Mouse (Mus musculus) hindbrain, embryonic 16.5 days (tissue): ENCODE results near the gene Cyp27a1. TPM values are rescaled to one million over a fixed set of nuclear protein-coding genes. Genes with fewer than 3 reads are reported as not detected.

Source experiments
- ATAC-seq: fragments of 200-750 bp; cut with Nextera tagmentation; 2 replicates; pipeline ENCODE4 v1.8.0; 2017; ENCODE audit warnings: moderate TSS enrichment, moderate library complexity
- H3K27ac ChIP-seq: fragments of 300-500 bp; sonication (generic); 2 replicates; pipeline ENCODE4 v1.5.1; 2014; ENCODE audit warnings: low read depth, mild to moderate bottlenecking, control low read depth, low read length, moderate library complexity
- H3K27me3 ChIP-seq: fragments of 300-500 bp; sonication (generic); replicated peaks from 2 replicates; pipeline ENCODE4 v1.6.1; 2014; ENCODE audit warnings: low read length; ENCODE audit not compliant: control insufficient read depth, insufficient read depth
- H3K36me3 ChIP-seq: fragments of 300-500 bp; sonication (generic); 2 replicates; pipeline ENCODE4 v1.6.1; 2014; ENCODE audit warnings: mild to moderate bottlenecking, low read length, moderate library complexity, mixed read lengths; ENCODE audit not compliant: control insufficient read depth, insufficient read depth
- H3K4me1 ChIP-seq: fragments of 300-500 bp; sonication (generic); 2 replicates; pipeline ENCODE4 v1.6.1; 2014; ENCODE audit warnings: low read depth, low read length; ENCODE audit not compliant: control insufficient read depth, insufficient read depth
- H3K4me2 ChIP-seq: fragments of 300-500 bp; sonication (generic); 2 replicates; pipeline ENCODE4 v1.6.1; 2014; ENCODE audit warnings: mild to moderate bottlenecking, low read length, control low read depth, moderate library complexity
- H3K4me3 ChIP-seq: fragments of 300-500 bp; sonication (generic); 2 replicates; pipeline ENCODE4 v1.5.1; 2014; ENCODE audit warnings: mild to moderate bottlenecking, low read length, control low read depth, moderate library complexity
- H3K9ac ChIP-seq: fragments of 300-500 bp; sonication (generic); 2 replicates; pipeline ENCODE4 v1.6.1; 2014; ENCODE audit warnings: low read depth, mild to moderate bottlenecking, control low read depth, low read length, moderate library complexity
- H3K9me3 ChIP-seq: fragments of 300-500 bp; sonication (generic); 2 replicates; pipeline ENCODE4 v1.6.1; 2014; ENCODE audit warnings: mild to moderate bottlenecking, low read length, moderate library complexity; ENCODE audit not compliant: control insufficient read depth
- WGBS: fragments of 180-500 bp; shearing (Covaris S2); extraction: QIAGEN DNeasy Blood & Tissue Kit; methylation state at CpG from one replicate; pipeline ENCODE4 v1.1.7; 2014; 5-methylcytosine and 5-hydroxymethylcytosine counted together
- polyA plus RNA-seq: library from polyadenylated mRNA; unstranded; fragments of >200 nt; fragmentation: Nextera tagmentation; extraction: Ambion mirVana; gene quantifications from 2 replicates; pipeline ENCODE4 v1.2.1, GENCODE M21; 2015

The Cyp27a1 gene
- polyA plus RNA-seq, 1 experiment from 2014 or later, result 2.4 TPM

- 81% methylated on average over 8 of the region's 8 CpGs for WGBS
- H3K4me3 ChIP-seq, result no peak overlapping the region
- H3K27me3 ChIP-seq, result peaks cover 5% of the 10 kb centered on the region
- H3K4me2 ChIP-seq, result no peak overlapping the region
- no peak overlapping the region for H3K27ac ChIP-seq
- H3K4me1 ChIP-seq, result peaks cover 5% of the 10 kb centered on the region; the same call in 1 of the 2 replicates
- no peaks in the 10 kb centered on the region for H3K36me3 ChIP-seq
- no peak for ATAC-seq
- no peaks in the 10 kb centered on the region for H3K9me3 ChIP-seq
- no peak overlapping the region for H3K9ac ChIP-seq
These were observed 38.8 kb downstream of the Cyp27a1 start for GRCm38 (mm10) chr1:74752150-74752549.

- Histone ChIP-seq H3K27ac (no peak overlapping the region), H3K9ac (no peak overlapping the region), H3K4me2 (no peak overlapping the region), H3K36me3 (no peaks in the 10 kb centered on the region), H3K4me1 (peaks cover 5% of the 10 kb centered on the region; the same call in 1 of the 2 replicates), H3K4me3 (no peak overlapping the region), H3K9me3 (no peaks in the 10 kb centered on the region), H3K27me3 (peaks cover 5% of the 10 kb centered on the region; the same call in 1 of the 2 replicates)
- ATAC-seq, result no peak
- 100% methylated on average over 3 of the region's 3 CpGs for WGBS
These were observed 39.5 kb downstream of the Cyp27a1 start for GRCm38 (mm10) chr1:74752833-74753232.

GRCm38 (mm10) chr1:74753266-74753974 is 40.0 kb downstream of the Cyp27a1 start:
- Histone ChIP-seq H3K4me3 (no peak overlapping the region), H3K4me1 (peaks cover 5% of the 10 kb centered on the region; the same call in 1 of the 2 replicates), H3K27ac (no peak overlapping the region), H3K27me3 (peaks cover 5% of the 10 kb centered on the region; the same call in 1 of the 2 replicates), H3K36me3 (no peaks in the 10 kb centered on the region), H3K9ac (no peak overlapping the region), H3K9me3 (no peaks in the 10 kb centered on the region), H3K4me2 (no peak overlapping the region)
- no peak for ATAC-seq
- WGBS, result 82% methylated on average over 8 of the region's 8 CpGs

- no peak for ATAC-seq
- no peak overlapping the region for H3K4me2 ChIP-seq
- H3K27me3 ChIP-seq, result peaks cover under 1% of the 10 kb centered on the region; the same call in 1 of the 2 replicates
- 72% methylated on average over 5 of the region's 5 CpGs for WGBS
- no peak overlapping the region for H3K4me3 ChIP-seq
- H3K4me1 ChIP-seq, result no peaks in the 10 kb centered on the region
- no peak overlapping the region for H3K27ac ChIP-seq
- H3K36me3 ChIP-seq, result no peaks in the 10 kb centered on the region
- H3K9ac ChIP-seq, result no peak overlapping the region
- no peaks in the 10 kb centered on the region for H3K9me3 ChIP-seq
These were observed 40.9 kb downstream of the Cyp27a1 start for GRCm38 (mm10) chr1:74754175-74754785.

GRCm38 (mm10) chr1:74759773-74760172 is 46.4 kb downstream of the Cyp27a1 start:
- 20% methylated on average over 4 of the region's 4 CpGs for WGBS
- Histone ChIP-seq H3K4me3 (no peak overlapping the region), H3K27ac (no peak overlapping the region), H3K36me3 (no peaks in the 10 kb centered on the region), H3K4me2 (no peak overlapping the region), H3K9ac (no peak overlapping the region), H3K4me1 (no peaks in the 10 kb centered on the region), H3K9me3 (no peaks in the 10 kb centered on the region), H3K27me3 (peaks cover 8% of the 10 kb centered on the region)
- no peak for ATAC-seq

GRCm38 (mm10) chr1:74763081-74763480 is 49.7 kb downstream of the Cyp27a1 start:
- no peak overlapping the region for H3K4me2 ChIP-seq
- H3K4me1 ChIP-seq, result no peaks in the 10 kb centered on the region
- H3K4me3 ChIP-seq, result no peak overlapping the region
- H3K9ac ChIP-seq, result no peak overlapping the region
- ATAC-seq, result no peak
- peaks cover 18% of the 10 kb centered on the region for H3K27me3 ChIP-seq
- no peaks in the 10 kb centered on the region for H3K36me3 ChIP-seq
- no peaks in the 10 kb centered on the region for H3K9me3 ChIP-seq
- H3K27ac ChIP-seq, result no peak overlapping the region
- 4% methylated on average over 6 of the region's 6 CpGs for WGBS

- peak overlapping the region; percentile 97 for H3K4me2 ChIP-seq
- WGBS, result 1% methylated on average over 35 of the region's 35 CpGs
- no peak overlapping the region for H3K27ac ChIP-seq
- no peak for ATAC-seq
- H3K4me3 ChIP-seq, result peak overlapping the region; percentile 52
- H3K4me1 ChIP-seq, result peaks cover 22% of the 10 kb centered on the region
- H3K9ac ChIP-seq, result no peak overlapping the region; the same call in 1 of the 2 replicates
- no peaks in the 10 kb centered on the region for H3K9me3 ChIP-seq
- H3K36me3 ChIP-seq, result no peaks in the 10 kb centered on the region
- H3K27me3 ChIP-seq, result peaks cover 63% of the 10 kb centered on the region
These were observed 57.5 kb downstream of the Cyp27a1 start for GRCm38 (mm10) chr1:74770727-74771466.

DNA sequence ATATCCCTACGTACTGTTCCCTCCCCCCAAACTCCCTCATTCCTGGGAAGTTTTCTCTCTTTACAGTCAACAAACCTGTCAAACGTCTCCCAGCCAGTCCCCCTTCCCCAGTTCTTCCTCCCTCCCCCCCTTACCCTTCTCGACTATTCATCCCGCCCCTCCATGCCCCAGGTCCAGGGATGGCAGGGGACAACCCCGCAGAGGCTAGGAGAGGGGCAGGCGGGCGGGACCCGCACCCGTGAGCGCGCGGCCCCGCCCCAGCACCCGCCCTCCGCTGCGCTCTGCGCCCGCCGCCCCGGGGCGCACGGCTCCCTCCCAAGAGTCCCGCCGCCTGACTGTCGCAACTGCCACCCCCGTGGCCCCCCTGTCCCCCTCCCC is 58.1 kb downstream of the Cyp27a1 start:
- no peak for ATAC-seq
- peak overlapping the region; percentile 97 for H3K4me2 ChIP-seq

GRCm38 (mm10) chr1:74771845-74771930 is 58.3 kb downstream of the Cyp27a1 start, which contains the start of gene Wnt6:
Wnt6 (plus strand) TSS chr1:74771892.
- Histone ChIP-seq H3K27ac (no peak within 1 kb of the TSS), H3K9ac (peak within 1 kb of the TSS; percentile 57), H3K4me3 (peak within 1 kb of the TSS; percentile 52), H3K9me3 (no peaks in the 10 kb centered on the region), H3K4me1 (peaks cover 22% of the 10 kb centered on the region), H3K27me3 (peaks cover 70% of the 10 kb centered on the region), H3K36me3 (no peaks in the 10 kb centered on the region), H3K4me2 (peak within 1 kb of the TSS; percentile 97)
- no peak for ATAC-seq
- WGBS, result 0% methylated on average over 1 of the region's 8 CpGs

More for the DNA sequence above, 58.1 kb downstream of the Cyp27a1 start:
- H3K9ac ChIP-seq, result peak overlapping the region; percentile 57
- peaks cover 22% of the 10 kb centered on the region for H3K4me1 ChIP-seq
- H3K27ac ChIP-seq, result no peak overlapping the region
- H3K27me3 ChIP-seq, result peaks cover 67% of the 10 kb centered on the region
- H3K36me3 ChIP-seq, result no peaks in the 10 kb centered on the region
- peak overlapping the region; percentile 52 for H3K4me3 ChIP-seq
- no peaks in the 10 kb centered on the region for H3K9me3 ChIP-seq
- under 1% methylated on average over 24 of the region's 26 CpGs for WGBS
